Comparison of ENCODE assay signal across 25 mouse cellular contexts in the genomic region with DNA sequence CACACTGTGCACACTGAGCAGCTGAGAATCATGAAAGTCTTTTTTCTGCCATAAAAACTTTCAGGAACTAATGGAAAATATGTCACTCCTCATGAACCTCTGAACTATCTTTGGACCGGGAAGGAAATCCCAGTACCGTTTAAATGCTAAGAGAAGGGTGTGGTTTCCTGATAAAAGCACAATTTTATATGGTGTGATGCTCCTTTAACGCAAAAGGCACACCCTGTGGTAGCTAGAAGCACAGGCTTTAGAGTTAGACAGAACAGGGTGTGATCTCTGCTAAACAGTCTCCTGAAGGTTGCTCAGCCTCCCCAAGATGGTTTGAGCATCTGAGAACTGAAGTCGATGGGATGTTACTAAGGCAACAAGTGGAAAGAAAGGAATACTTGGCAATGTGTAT. TPM values are rescaled to one million over a fixed set of nuclear protein-coding genes. Genes with fewer than 3 reads are reported as not detected.
A peak's percentile ranks its signal among the peaks of the same experiment; 100 is the strongest.
DNase-seq lines count a peak whose midpoint lies in the region; ATAC-seq and TF ChIP-seq lines count a peak whose summit lies in the region.
"Had no signal": no experiment of that assay in that cellular context is flagged by ENCODE, and none has a peak within 500 bp of the region (broad histone marks: within the 10 kb centered on the region; RNA-seq: fewer than 3 reads in every experiment).

No protein-coding gene starts in this region.

- no peak overlapping the region for H3K4me3 ChIP-seq in heart, embryonic 11.5 days (ENCODE audit: low read depth, low read length)
- no peak overlapping the region for H3K4me3 ChIP-seq in kidney, postnatal 0 days (replicated peaks; ENCODE audit: low read depth, low read length)
- no peak overlapping the region for H3K4me3 ChIP-seq in MEL (ENCODE audit: control insufficient read depth in 1 of 2, insufficient read depth in 1 of 2, low read depth in 2 of 2, low read length in 2 of 2)
- H3K4me3 ChIP-seq in brown adipose tissue, adult 24 weeks (ENCODE audit: insufficient read depth, low read depth, low read length): no peak overlapping the region
- H3K4me3 ChIP-seq: embryonic facial prominence, embryonic 10.5 days; embryonic facial prominence, embryonic 15.5 days; forebrain, embryonic 12.5 days; heart, embryonic 15.5 days; midbrain, embryonic 10.5 days; midbrain, embryonic 15.5 days; neural tube, embryonic 15.5 days had no signal

- no peak for TF ChIP-seq CTCF in kidney, postnatal 0 days (IDR thresholded peaks at IDR 0.05; ENCODE audit: low read depth)
- no peak for TF ChIP-seq CTCF in MEL (IDR thresholded peaks at IDR 0.05 in 2 of 3, conservative IDR thresholded peaks at IDR 0.05 in 1 of 3; ENCODE audit: control insufficient read depth in 1 of 3, insufficient read depth in 1 of 3, low read depth in 2 of 3, low read length in 3 of 3, poor library complexity in 1 of 3, severe bottlenecking in 1 of 3)

- H3K9me3 ChIP-seq in heart, embryonic 11.5 days (replicated peaks; ENCODE audit: control insufficient read depth, low read length): no peaks in the 10 kb centered on the region
- no peaks in the 10 kb centered on the region for H3K9me3 ChIP-seq in kidney, postnatal 0 days (replicated peaks; ENCODE audit: low read length)
- no peaks in the 10 kb centered on the region for H3K9me3 ChIP-seq in MEL (replicated peaks; ENCODE audit: insufficient read depth, low read length)
- H3K9me3 ChIP-seq: embryonic facial prominence, embryonic 10.5 days; embryonic facial prominence, embryonic 15.5 days; forebrain, embryonic 12.5 days; heart, embryonic 15.5 days; midbrain, embryonic 10.5 days; midbrain, embryonic 15.5 days; neural tube, embryonic 15.5 days had no signal

- no peaks in the 10 kb centered on the region for H3K36me3 ChIP-seq in heart, embryonic 11.5 days (ENCODE audit: control insufficient read depth, insufficient read depth, low read length)
- H3K36me3 ChIP-seq in kidney, postnatal 0 days (ENCODE audit: insufficient read depth, low read length): no peaks in the 10 kb centered on the region
- peaks cover 0 to 35% of the 10 kb centered on the region in 2 experiments; a peak in 2 of 4 replicates for H3K36me3 ChIP-seq in MEL (ENCODE audit: control insufficient read depth in 1 of 2, insufficient read depth in 2 of 2, low read length in 2 of 2)
- H3K36me3 ChIP-seq: embryonic facial prominence, embryonic 10.5 days; embryonic facial prominence, embryonic 15.5 days; forebrain, embryonic 12.5 days; heart, embryonic 15.5 days; midbrain, embryonic 10.5 days; midbrain, embryonic 15.5 days; neural tube, embryonic 15.5 days had no signal

- H3K4me2 ChIP-seq in heart, embryonic 11.5 days: no peak overlapping the region
- no peak overlapping the region for H3K4me2 ChIP-seq in kidney, postnatal 0 days (ENCODE audit: low read length)
- H3K4me2 ChIP-seq: embryonic facial prominence, embryonic 15.5 days; forebrain, embryonic 12.5 days; heart, embryonic 15.5 days; lung, embryonic 14.5 days; midbrain, embryonic 15.5 days; neural tube, embryonic 15.5 days had no signal

- no peak for ATAC-seq in heart, embryonic 11.5 days (replicated peaks; ENCODE audit: insufficient number of reproducible peaks, low FRiP score, low TSS enrichment)
- ATAC-seq in kidney, postnatal 0 days (replicated peaks; ENCODE audit: low FRiP score, low read depth): no peak
- ATAC-seq: hindbrain, embryonic 16.5 days; midbrain, embryonic 15.5 days had no signal

- no peaks in the 10 kb centered on the region for H3K79me2 ChIP-seq in MEL (ENCODE audit: control insufficient read depth, insufficient read depth, low read length, poor library complexity)

- no peak overlapping the region for H3K27ac ChIP-seq in heart, embryonic 11.5 days (ENCODE audit: low read depth, low read length)
- no peak overlapping the region for H3K27ac ChIP-seq in kidney, postnatal 0 days
- H3K27ac ChIP-seq in MEL (ENCODE audit: control insufficient read depth, low read depth, low read length): no peak overlapping the region
- H3K27ac ChIP-seq in brown adipose tissue, adult 24 weeks (replicated peaks; ENCODE audit: low read depth, low read length): peak overlapping the region; percentile 95
- H3K27ac ChIP-seq: embryonic facial prominence, embryonic 10.5 days; embryonic facial prominence, embryonic 15.5 days; forebrain, embryonic 12.5 days; heart, embryonic 15.5 days; liver, embryonic 14.5 days; midbrain, embryonic 10.5 days; midbrain, embryonic 15.5 days; neural tube, embryonic 15.5 days had no signal

- H3K4me1 ChIP-seq in heart, embryonic 11.5 days (ENCODE audit: control insufficient read depth, insufficient read depth, low read length): peaks cover 8% of the 10 kb centered on the region
- H3K4me1 ChIP-seq in kidney, postnatal 0 days (replicated peaks; ENCODE audit: insufficient read depth, low read length): peaks cover 8% of the 10 kb centered on the region
- peaks cover 24 to 43% of the 10 kb centered on the region in 2 experiments for H3K4me1 ChIP-seq in MEL (ENCODE audit: control insufficient read depth in 1 of 2, insufficient read depth in 2 of 2, low read length in 2 of 2)
- peaks cover 23% of the 10 kb centered on the region for H3K4me1 ChIP-seq in brown adipose tissue, adult 24 weeks (ENCODE audit: control insufficient read depth, insufficient read depth, insufficient read length, low read length)

- 67% methylated on average over 4 of the region's 4 CpGs for WGBS in heart, embryonic 11.5 days (ENCODE audit: insufficient replicate concordance)
- WGBS in kidney, postnatal 0 days: 52% methylated on average over 4 of the region's 4 CpGs

- TF ChIP-seq RAD21 in MEL (IDR thresholded peaks at IDR 0.05; ENCODE audit: low read depth, low read length): no peak

- H3K27me3 ChIP-seq in heart, embryonic 11.5 days (ENCODE audit: control insufficient read depth, insufficient read depth, low read length): no peaks in the 10 kb centered on the region
- no peaks in the 10 kb centered on the region for H3K27me3 ChIP-seq in kidney, postnatal 0 days (ENCODE audit: insufficient read depth, low read length)
- H3K27me3 ChIP-seq in MEL (ENCODE audit: control insufficient read depth in 1 of 2, insufficient read depth in 2 of 2, low read length in 2 of 2): no peaks in the 10 kb centered on the region
- H3K27me3 ChIP-seq: embryonic facial prominence, embryonic 15.5 days; forebrain, embryonic 12.5 days; heart, embryonic 15.5 days; midbrain, embryonic 15.5 days; neural tube, embryonic 15.5 days had no signal

- TF ChIP-seq EP300 in MEL (IDR thresholded peaks at IDR 0.05; ENCODE audit: low read depth in 1 of 2, low read length in 2 of 2): peak in 1 of 2 experiments; percentile 26; a peak in 2 of 4 replicates

- no peak overlapping the region for H3K9ac ChIP-seq in heart, embryonic 11.5 days (ENCODE audit: low read depth, low read length)
- no peak overlapping the region for H3K9ac ChIP-seq in kidney, postnatal 0 days (ENCODE audit: low read depth, low read length)
- H3K9ac ChIP-seq in MEL (ENCODE audit: control insufficient read depth, low read depth, low read length, poor library complexity, severe bottlenecking): no peak overlapping the region
- H3K9ac ChIP-seq: embryonic facial prominence, embryonic 15.5 days; forebrain, embryonic 12.5 days; heart, embryonic 15.5 days; liver, embryonic 14.5 days; lung, embryonic 14.5 days; midbrain, embryonic 15.5 days; neural tube, embryonic 15.5 days had no signal

- peak; percentile 36 to 73 for DNase-seq in heart, adult 9 months (ENCODE audit: low spot score in 2 of 2)
- DNase-seq in kidney, postnatal 0 days (ENCODE audit: low spot score): peak; percentile 63
- no peak for DNase-seq in kidney, postnatal 25 days
- no peak for DNase-seq in MEL (ENCODE audit: low read depth, low spot score)
- DNase-seq: adrenal gland, adult 8-10 months; B cell, adult 2 months; cerebellum, adult 8-10 months; cerebellum, postnatal 25 days; gastrocnemius, postnatal 14 days; kidney, postnatal 10 days; liver; lung, embryonic 14.5 days; retina, postnatal 1 day; right cerebral cortex, postnatal 14 days had no signal

- TF ChIP-seq POLR2A in MEL (IDR thresholded peaks at IDR 0.05; ENCODE audit: control insufficient read depth in 1 of 2, insufficient read depth in 1 of 2, low read depth in 1 of 2, low read length in 2 of 2, poor library complexity in 1 of 2): no peak

TF ChIP-seq in MEL, 35 proteins besides CTCF, POLR2A, EP300 and RAD21:
- TF ChIP-seq TBP (IDR thresholded peaks at IDR 0.05; ENCODE audit: low read depth, low read length): 0 out of 2 replicates have a peak, but pooled peaks have one; percentile 22
- TF ChIP-seq NELFE (IDR thresholded peaks at IDR 0.05; ENCODE audit: low read depth, low read length): no peak
- TF ChIP-seq SMC3 (IDR thresholded peaks at IDR 0.05; ENCODE audit: low read depth, low read length): no peak

RNA-seq across cellular contexts. Expression of a gene that starts 58.6 kb away (rescaled TPM):
- polyA plus RNA-seq in heart, embryonic 11.5 days (2014; fragmentation: Nextera tagmentation; extraction: Ambion mirVana): 3.5 and 5.8 TPM in 2 replicates
- 4.3 and 4.7 TPM in 2 replicates for polyA plus RNA-seq in kidney, postnatal 0 days (2015; fragmentation: Nextera tagmentation; extraction: Ambion mirVana)
- total RNA-seq in MEL (2012; rRNA removed): 2.1 and 2.2 TPM in 2 replicates
- 10 to 100 TPM in 1 of 2 experiments, 1 to 10 TPM in 1; 3.0 to 43.1 TPM for polyA plus RNA-seq in MEL (2012; ENCODE audit: insufficient read depth in 1 of 2, insufficient read length in 2 of 2, low read depth in 1 of 2, low replicate concordance in 2 of 2, missing spikeins in 1 of 2)
- polyA plus RNA-seq in brown adipose tissue, adult 24 weeks (2012; ENCODE audit: insufficient read depth, insufficient read length, missing spikeins): 5.7 and 7.8 TPM in 2 replicates

Comparison
In these comparisons a context has a peak if more than half of its experiments do, and no peak if none do; other contexts are left out.
1. DNase-seq: peak in heart, adult 9 months (2 of 2) and kidney, postnatal 0 days (single experiment); none in kidney, postnatal 25 days (0 of 2) and MEL (single experiment).